Mouse (Mus musculus): ENCODE results near the gene Rasl11a.

DNA sequence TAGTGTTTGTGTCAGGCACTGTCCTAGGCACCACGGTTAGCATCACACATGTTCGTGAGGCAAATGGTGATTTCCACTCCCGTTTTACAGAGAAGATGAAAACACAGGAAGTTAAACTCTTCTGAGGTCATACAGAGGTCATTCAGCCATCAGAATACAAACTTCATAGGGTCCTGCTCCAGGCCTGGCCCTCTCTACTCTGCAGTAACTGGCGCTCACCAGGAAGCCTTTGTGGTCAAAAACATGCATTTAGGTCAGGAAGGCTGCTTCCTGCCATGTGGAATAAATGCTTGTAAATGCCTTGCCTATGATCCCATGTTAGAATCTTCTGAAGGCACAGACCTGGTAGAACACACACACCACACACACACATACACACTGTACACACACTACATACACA, 20.6 kb downstream of the Rasl11a start:
- TF ChIP-seq CTCF (IDR thresholded peaks at IDR 0.05; ENCODE audit: control insufficient read depth, insufficient read depth, insufficient read length): no peak
- TF ChIP-seq MYOG (IDR thresholded peaks at IDR 0.05; ENCODE audit: control insufficient read depth, extremely low read depth, insufficient read length): no peak

All from C2C12 (cell line).